Mouse (Mus musculus) neural tube, embryonic 12.5 days (tissue): ENCODE data around the gene Tctex1d2. TPM values are rescaled to one million over a fixed set of nuclear protein-coding genes. Genes with fewer than 3 reads are reported as not detected.

ENCODE experiments used
- polyA plus RNA-seq: library from polyadenylated mRNA; unstranded; fragments of >200 nt; fragmentation: Nextera tagmentation; extraction: Ambion mirVana; gene quantifications from 2 replicates; pipeline ENCODE4 v1.2.1, GENCODE M21; 2016

Tctex1d2 gene
- polyA plus RNA-seq, 1 experiment from 2014 or later = 29.9 TPM

Other genes with a start within 250 kb of the Tctex1d2 start
- gene Bex6, start 239.9 kb upstream of the Tctex1d2 start, polyA plus RNA-seq = not detected in 2 replicates
- 28.1 and 31.0 TPM in 2 replicates for gene Fbxo45, start 172.5 kb upstream of the Tctex1d2 start, polyA plus RNA-seq
- 16.2 and 16.3 TPM in 2 replicates for gene Wdr53, start 172.5 kb upstream of the Tctex1d2 start, polyA plus RNA-seq
- gene Smco1, start 148.2 kb upstream of the Tctex1d2 start, polyA plus RNA-seq = not detected in 2 replicates
- 27.2 and 31.9 TPM in 2 replicates for gene Rnf168, start 142.2 kb upstream of the Tctex1d2 start, polyA plus RNA-seq
- 29.3 and 32.5 TPM in 2 replicates for gene Ubxn7, start 87.4 kb upstream of the Tctex1d2 start, polyA plus RNA-seq
- gene Tm4sf19, start 19.2 kb upstream of the Tctex1d2 start, polyA plus RNA-seq = not detected in 2 replicates
- gene Pcyt1a, start 11.2 kb downstream of the Tctex1d2 start, polyA plus RNA-seq = 41.1 and 42.2 TPM in 2 replicates
- 0.22 and 0.27 TPM in 2 replicates for gene Slc51a, start 68.2 kb downstream of the Tctex1d2 start, polyA plus RNA-seq
- not detected in 2 replicates for gene Zdhhc19, start 76.6 kb downstream of the Tctex1d2 start, polyA plus RNA-seq
- 48.6 and 48.8 TPM in 2 replicates for gene Tfrc, start 189.2 kb downstream of the Tctex1d2 start, polyA plus RNA-seq
- 12.5 and 12.9 TPM in 2 replicates for gene Tnk2, start 224.2 kb downstream of the Tctex1d2 start, polyA plus RNA-seq